Mouse (Mus musculus) left cerebral cortex, postnatal 36 days (tissue): Measurements from ENCODE around the gene Gm4450. TPM values are rescaled to one million over a fixed set of nuclear protein-coding genes. Genes with fewer than 3 reads are reported as not detected.
"Not testable (repeated sequence)": the region's sequence is repeated elsewhere in the genome, so short reads cannot be mapped to it uniquely, and the experiment has no call there.

ENCODE experiments used
- DNase-seq, 2 experiments: peaks; one replicate each; pipeline ENCODE4 v3.0.0; 2021 to 2022; ENCODE audit warnings: low spot score in 2 of 2, mixed read lengths in 1 of 2
- intact Hi-C: fragments of 180-260 bp; cut with DNase I; formaldehyde crosslinking; loops from one replicate; pipeline ENCODE4 v1.15.1; 2025
- total RNA-seq, 2 experiments: library from RNA; stranded (reverse); gene quantifications; 2 replicates each; pipeline ENCODE4 v1.2.3; 2021

Gm4450 gene
- total RNA-seq: not detected

DNA sequence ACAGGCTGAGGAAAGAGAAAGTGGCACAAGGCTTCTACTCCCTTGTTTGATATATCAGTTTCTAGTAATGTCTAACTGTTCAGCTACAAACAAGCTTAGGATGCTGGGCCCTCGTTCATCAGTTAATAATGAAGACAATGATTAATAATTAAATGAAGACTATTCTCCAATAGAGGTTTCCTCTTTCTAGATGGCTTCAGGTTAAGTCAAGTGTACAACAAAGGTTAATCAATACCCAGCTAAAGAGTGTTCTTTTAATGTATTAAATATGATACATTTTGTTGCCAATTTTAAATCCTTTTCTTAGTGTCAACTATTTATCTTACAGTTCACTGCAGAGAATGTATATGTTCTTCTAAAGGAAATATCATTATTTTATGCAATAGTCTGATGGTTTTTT, at the start of gene Gm4450:
Gene Gm4450, minus strand, starts transcription at position 101 of the 400 bp plus-strand sequence.
- intact Hi-C loops, DNase-seq: not testable (repeated sequence)

DNA sequence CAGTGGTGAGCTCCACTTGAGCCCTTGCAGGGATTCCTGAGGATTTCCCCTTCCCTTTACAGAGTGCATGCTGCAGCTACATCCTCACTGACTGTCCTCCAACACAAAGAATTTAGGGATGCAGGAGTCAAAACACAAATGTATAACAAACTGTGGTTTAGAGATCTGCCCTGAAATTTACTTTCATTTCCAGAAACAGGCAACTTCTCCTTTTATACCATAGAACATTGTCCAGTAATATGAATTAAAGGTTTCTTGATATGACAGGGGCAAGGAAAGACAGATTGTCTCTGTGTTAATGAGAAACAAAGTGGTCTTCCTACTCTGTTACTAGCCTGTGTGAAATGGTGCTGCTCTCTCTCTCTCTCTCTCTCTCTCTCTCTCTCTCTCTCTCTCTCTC, 40.5 kb upstream of the Gm4450 start:
- DNase-seq, intact Hi-C loops: not testable (repeated sequence)

DNA sequence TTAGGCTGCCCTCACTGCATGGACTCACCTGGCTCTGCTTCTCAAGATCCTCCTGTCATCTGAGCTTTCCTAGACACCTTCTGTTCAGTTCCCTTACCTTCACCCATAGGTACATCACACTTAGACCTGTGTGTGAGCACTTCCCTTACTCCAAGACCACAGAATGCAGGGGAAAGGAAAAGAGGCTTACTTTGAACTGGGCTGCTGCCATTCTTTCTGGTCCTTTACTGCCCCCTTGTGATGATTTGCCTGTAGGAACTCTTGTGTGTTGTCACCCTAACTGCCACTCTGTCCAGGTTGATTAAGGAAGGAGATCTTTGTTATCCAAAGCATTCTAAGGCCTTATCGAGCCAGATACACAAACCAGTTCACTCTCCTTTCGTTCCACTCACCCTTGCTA, 39.8 kb upstream of the Gm4450 start:
- intact Hi-C loops, DNase-seq: not testable (repeated sequence)

DNA sequence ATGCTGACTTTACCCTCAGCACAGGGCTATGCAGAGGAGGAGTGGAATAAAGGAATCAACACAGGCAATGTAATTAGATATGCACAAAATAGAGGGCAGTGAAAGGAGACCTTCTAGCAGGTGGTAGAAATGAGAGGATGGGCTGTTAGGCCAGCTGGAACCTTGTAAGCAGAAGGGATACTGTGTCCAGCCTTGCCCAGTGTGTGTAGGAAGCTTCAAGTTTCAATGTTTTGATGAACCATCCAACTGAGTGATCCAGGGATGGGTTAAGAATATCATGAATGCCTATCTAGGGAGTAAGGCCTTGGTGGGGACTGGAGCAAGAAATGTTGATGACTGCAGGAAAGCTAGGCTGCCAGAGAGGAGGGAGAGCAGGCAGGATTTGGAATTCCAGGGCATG, 38.1 kb upstream of the Gm4450 start:
- intact Hi-C loops, DNase-seq: not testable (repeated sequence)

DNA sequence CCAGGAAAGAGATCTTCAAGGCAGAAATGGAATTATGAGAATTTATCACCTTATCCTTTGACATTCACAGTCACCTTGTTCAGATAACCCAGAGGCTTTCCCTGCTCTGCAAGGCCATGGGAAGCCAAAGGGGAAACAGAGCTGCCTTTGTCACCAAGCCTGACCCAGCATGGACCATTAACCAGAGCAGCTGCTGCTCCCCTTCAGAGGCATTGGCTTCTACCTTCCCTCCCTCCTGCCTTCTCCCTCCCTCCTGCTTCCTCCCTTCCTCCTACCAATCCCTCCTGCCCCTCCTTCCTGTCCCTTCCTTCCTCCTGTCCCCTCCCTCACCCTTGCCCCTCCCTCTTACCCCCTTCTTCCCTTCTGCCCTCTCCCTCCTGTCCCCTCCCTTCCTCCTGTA, 37.3 kb upstream of the Gm4450 start:
- DNase-seq, intact Hi-C loops: not testable (repeated sequence)

DNA sequence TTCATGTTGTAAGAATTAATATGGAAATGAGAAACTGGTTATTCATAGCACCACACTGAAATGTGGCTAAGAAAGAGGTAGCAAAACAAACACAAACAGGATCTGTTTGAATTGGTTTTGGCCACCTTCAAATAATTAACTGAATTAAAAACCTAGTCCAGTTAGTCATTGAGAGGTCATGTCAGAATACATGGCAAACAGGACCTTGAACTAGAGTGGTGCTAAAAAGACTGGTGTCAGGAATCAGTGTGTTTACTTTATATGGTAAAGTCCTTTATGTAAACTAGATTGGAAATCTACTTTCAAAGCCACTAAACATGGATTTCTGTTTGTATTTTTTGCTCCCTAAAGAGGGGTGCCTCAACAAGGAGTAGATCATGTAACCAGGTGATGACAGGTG, 14.6 kb upstream of the Gm4450 start:
- intact Hi-C loops, DNase-seq: not testable (repeated sequence)

DNA sequence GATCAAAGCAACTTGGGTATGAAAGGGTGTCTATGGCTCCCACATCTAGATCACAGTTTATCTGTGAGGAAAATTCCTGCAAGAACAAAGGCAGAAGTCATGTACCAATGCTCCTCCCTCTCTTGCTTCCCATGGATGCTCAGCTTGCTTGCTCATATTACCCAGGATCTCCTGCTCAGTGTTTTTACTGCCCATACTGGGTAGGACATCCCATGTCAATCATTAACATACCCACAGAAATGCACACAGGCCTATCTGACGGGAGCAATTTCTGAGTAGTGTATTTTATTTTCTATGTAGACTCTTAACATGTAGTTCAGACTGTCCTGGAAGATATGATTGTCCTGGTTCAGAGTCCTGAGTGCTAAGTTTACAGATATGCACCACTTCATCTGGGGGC, 14.1 kb upstream of the Gm4450 start:
- DNase-seq, intact Hi-C loops: not testable (repeated sequence)

DNA sequence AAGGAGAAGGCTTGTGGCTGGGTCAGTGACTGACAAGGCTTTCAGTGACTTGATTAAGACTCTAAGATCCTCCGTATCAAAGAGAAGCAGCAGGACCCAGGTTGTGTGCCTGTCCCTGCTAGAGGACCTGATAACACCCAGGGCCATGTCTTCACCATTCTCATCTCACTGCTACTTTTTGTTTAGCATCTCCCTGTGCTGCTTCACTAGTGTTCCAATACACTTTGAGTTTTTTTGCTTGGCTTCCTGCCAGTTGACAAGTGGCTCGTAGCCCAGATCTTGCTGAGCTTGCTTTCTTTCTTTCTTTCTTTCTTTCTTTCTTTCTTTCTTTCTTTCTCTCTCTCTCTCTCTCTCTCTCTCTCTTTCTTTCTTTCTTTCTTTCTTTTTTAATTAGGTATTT, 12.4 kb upstream of the Gm4450 start:
- DNase-seq, intact Hi-C loops: not testable (repeated sequence)

DNA sequence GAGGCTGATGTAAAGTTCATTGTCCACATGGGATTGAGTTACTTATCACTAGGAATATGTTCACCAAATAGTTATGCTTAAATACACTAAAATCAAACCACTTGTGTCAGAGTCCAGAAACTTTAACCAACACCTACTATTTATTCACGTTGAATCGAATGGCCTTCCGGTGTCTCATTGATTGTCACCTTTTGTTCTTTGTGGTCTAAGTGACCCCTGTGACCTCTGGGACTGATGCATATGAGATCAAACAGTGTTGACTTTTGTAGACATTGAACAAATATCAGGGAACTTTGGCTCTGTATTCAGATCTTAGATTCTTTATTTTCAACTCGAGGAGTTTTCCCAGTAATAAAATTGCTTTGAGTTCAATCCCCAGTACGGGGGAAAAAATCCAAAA, 3.1 kb downstream of the Gm4450 start:
- intact Hi-C loops, DNase-seq: not testable (repeated sequence)

DNA sequence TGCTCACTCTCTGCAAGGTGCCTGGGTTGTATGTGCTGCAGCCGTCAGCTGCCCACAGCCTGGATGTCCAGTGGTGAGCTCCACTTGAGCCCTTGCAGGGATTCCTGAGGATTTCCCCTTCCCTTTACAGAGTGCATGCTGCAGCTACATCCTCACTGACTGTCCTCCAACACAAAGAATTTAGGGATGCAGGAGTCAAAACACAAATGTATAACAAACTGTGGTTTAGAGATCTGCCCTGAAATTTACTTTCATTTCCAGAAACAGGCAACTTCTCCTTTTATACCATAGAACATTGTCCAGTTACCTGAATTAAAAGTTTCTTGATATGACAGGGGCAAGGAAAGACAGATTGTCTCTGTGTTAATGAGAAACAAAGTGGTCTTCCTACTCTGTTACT, 13.0 kb downstream of the Gm4450 start:
- DNase-seq, intact Hi-C loops: not testable (repeated sequence)

DNA sequence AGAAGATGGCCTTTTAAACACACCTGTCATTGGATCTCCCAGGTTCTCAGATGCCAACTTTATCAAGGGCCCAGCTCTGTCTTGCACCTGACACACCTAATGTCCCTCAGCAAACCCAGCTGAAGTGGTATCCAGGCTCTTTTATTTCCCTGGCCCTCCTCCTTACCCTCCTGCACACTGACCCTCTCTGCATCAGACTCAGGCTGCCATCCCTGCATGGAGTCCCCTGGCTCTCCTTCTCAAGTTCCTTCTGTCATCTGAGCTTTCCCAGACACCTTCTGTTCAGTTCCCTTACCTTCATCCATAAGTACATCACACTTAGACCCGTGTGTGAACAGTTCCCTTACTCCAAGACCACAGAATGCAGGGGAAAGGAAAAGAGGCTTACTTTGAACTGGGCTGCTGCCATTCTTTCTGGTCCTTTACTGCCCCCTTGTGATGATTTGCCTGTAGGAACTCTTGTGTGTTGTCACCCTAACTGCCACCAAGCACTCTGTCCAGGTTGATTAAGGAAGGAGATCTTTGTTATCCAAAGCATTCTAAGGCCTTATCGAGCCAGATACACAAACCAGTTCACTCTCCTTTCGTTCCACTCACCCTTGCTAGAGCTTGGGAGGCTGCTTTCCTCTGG, 13.7 kb downstream of the Gm4450 start:
- DNase-seq, intact Hi-C loops: not testable (repeated sequence)

DNA sequence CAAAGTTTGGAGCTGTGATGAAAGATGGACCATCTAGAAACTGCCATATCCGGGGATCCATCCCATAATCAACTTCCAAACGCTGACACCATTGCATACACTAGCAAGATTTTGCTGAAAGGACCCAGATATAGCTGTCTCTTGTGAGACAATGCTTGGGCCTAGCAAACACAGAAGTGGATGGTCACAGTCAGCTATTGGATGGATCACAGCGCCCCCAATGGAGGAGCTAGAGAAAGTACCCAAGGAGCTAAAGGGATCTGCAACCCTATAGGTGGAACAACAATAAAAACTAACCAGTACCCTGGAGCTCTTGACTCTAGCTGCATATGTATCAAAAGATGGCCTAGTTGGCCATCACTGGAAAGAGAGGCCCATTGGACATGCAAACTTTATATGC, 14.7 kb downstream of the Gm4450 start:
- intact Hi-C loops, DNase-seq: not testable (repeated sequence)

DNA sequence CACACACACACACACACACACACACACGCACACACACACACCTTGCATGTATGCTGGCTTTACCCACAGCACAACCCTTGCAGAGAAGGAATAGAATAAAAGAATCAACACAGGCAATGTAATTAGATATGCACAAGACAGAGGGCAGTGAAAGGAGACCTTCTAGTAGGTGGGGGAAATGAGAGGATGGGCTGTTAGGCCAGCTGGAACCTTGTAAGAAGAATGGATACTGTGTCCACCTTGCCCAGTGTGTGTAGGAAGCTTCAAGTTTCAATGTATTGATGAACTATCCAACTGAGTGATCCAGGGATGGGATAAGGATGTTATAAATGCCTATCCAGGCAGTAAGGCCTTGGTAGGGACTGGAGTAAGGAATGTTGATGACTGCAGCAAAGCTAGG, 21.9 kb downstream of the Gm4450 start:
- intact Hi-C loops: no loop called here
- DNase-seq: no peak

DNA sequence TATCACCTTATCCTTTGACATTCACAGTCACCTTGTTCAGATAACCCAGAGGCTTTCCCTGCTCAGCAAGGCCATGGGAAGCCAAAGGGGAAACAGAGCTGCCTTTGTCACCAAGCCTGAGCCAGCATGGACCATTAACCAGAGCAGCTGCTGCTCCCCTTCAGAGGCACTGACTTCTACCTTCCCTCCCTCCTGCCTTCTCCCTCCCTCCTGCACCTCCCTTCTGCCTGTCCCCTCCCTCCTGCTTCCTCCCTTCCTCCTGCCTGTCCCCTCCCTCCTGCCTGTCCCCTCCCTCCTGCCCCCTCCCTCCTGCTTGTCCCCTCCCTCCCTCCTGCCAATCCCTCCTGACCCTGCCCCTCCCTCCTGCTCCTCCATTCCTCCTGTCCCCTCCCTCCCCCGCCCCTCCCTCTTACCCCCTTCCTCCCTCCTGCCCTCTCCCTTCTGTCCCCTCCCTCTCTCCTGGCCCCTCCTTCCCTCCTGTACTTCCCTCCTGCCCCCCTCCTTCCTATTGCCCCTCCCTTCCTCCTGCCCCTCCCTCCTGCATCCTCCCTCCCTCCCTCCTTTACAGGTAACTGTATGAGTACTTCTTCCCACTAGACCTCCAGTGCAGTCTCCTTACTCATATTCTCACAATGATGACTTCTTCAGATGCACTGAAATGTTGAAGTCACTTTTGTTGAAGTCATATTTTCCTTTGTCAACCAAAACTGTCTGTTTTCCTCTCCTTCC, 22.7 kb downstream of the Gm4450 start:
- intact Hi-C loops: no loop called here
- DNase-seq: no peak

DNA sequence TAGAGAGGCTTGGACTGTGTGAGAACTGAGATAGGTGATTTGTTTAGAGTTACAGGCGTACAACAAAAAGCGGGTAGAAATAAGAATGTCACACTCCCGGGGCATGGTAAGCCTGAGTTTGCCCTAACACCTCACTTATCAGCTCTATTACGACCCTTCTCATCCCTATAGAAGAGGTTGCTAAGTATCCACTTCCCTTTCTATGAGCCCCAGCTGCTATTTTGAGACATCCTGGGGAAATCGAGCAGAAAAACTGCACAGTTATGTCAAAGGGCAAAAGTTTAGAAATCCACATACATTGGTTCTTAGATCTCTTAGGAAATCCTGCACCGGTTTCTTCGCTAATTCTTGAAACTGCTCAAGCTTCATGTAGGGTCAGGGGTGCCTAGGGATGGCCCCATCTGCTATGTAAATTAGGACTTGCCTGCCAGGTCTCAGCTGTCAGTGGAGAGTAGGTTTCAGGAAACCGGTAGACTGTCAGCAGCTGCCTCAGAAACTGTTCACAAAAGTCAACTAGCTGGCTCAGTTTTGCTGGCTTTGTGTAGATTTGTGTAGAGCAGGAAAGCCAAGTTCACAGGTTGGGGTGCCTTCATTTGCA, 27.9 kb downstream of the Gm4450 start:
- intact Hi-C loops: no loop called here

DNA sequence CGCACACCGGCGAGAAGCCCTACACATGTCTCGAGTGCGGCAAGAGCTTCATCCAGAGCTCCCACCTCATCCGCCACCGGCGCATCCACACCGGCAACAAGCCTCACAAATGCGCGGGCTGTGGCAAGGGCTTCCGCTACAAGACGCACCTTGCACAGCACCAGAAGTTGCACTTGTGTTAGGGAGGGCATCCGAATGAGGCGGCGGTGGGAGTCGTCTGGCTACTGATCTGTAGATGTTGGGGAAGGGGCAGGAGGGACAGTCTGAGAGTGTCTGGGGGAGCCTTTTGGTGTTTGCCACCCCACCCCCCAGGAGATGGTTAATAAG, 28.5 kb downstream of the Gm4450 start:
- DNase-seq: no peak
- intact Hi-C loops: no loop called here

More for the DNA sequence above, 27.9 kb downstream of the Gm4450 start:
- no peak for DNase-seq

DNA sequence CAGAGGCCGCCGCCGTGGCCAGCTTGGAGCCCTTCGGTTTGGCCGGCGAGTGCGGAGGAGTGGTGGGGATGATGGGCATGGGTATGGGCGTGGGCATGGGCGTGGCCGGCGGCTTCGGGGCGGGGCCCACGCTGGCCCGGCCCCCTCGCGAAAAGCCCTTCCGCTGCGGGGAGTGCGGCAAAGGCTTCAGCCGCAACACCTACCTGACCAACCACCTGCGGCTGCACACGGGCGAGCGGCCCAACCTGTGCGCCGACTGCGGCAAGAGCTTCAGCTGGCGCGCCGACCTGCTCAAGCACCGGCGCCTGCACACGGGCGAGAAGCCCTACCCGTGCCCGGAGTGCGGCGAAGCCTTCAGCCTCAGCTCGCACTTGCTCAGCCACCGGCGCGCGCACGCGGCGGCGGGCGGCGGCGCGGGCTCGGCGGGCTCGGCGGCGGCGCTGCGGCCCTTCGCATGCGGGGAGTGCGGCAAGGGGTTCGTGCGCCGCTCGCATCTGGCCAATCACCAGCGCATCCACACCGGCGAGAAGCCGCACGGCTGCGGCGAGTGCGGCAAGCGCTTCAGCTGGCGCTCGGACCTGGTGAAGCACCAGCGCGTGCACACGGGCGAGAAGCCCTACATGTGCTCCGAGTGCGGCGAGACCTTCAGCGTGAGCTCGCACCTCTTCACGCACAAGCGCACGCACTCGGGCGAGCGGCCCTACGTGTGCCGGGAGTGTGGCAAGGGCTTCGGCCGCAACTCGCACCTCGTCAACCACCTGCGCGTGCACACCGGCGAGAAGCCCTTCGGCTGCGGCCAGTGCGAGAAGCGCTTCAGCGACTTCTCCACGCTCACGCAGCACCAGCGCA, 29.1 kb downstream of the Gm4450 start:
- intact Hi-C loops: no loop called here
- DNase-seq: peak; percentile 83 to 89

DNA sequence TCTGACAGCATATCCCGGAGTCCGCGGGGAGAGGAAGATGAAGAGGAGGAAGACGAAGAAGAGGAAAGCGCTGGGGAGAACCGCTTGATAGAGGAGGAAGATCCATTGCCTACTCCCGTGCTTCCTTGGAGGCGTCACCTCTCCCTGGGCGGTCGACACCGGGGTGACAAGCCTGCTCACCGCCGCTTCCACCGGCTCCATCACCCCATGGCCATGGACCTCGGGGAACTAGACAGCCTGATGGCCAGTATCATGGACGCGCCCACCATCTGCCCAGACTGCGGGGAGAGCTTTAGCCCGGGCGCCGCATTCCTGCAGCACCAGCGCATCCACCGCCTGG, 29.7 kb downstream of the Gm4450 start:
- DNase-seq: no peak
- intact Hi-C loops: no loop called here

DNA sequence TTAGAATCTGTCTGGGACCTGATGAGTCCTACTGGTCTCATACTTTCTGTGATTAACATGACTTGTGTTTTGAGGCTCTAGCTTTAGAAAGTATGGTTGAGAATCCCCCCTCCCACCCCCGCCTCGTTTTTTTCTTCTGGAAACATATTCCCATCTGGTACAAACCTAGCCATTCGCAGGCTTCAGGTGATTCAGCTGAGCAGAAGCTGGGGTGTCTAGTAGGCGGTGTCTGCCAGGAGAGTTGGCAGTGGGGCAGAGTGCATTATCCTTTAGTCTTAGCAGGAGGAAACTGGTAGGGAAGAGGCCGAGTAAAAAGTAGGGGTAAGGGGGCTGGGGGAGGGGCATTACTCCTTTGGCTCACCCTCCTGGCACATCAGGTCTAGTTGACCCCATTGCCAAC, 30.2 kb downstream of the Gm4450 start:
- DNase-seq: no peak
- intact Hi-C loops: no loop called here

DNA sequence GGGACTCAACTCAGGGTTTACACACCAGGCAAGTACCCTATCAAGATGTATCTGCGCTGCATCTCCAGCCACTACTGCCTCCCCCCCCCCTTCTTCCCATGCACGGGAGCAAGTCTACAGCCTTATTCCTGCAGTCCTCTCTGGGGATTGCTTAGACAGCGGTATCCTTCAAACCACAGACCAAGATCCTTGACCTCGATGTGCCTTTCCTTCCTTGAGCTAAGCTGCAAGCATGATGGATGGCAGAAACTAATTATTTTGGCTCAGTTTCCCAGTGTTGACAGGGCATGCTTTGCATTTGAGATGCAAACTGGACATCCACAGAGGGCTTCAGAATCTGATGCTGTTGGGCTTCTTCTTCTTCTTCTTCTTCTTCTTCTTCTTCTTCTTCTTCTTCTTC, 34.0 kb downstream of the Gm4450 start:
- intact Hi-C loops: no loop called here
- no peak for DNase-seq
